Mouse (Mus musculus) lung, embryonic 14.5 days (tissue): Measurements from ENCODE around the gene Mosmo. TPM values are rescaled to one million over a fixed set of nuclear protein-coding genes. Genes with fewer than 3 reads are reported as not detected.

Source experiments
- ATAC-seq: fragments of 200-750 bp; cut with Nextera tagmentation; 2 replicates; pipeline ENCODE4 v1.8.0; 2017; ENCODE audit warnings: mild to moderate bottlenecking, moderate TSS enrichment, moderate library complexity; ENCODE audit not compliant: insufficient read depth
- DNase-seq: peaks from one replicate; pipeline ENCODE4 v3.0.0-alpha.2; 2015
- H3K27ac ChIP-seq: fragments of 300-500 bp; sonication (generic); 2 replicates; pipeline ENCODE4 v1.5.1; 2014; ENCODE audit warnings: low read depth, mild to moderate bottlenecking, moderate library complexity
- H3K27me3 ChIP-seq: fragments of 300-500 bp; sonication (generic); 2 replicates; pipeline ENCODE4 v1.6.1; 2014; ENCODE audit warnings: low read length, control low read depth; ENCODE audit not compliant: insufficient read depth
- H3K36me3 ChIP-seq: fragments of 300-500 bp; sonication (generic); 2 replicates; pipeline ENCODE4 v1.6.1; 2014; ENCODE audit warnings: control low read depth; ENCODE audit not compliant: insufficient read depth
- H3K4me1 ChIP-seq: fragments of 300-500 bp; sonication (generic); 2 replicates; pipeline ENCODE4 v1.6.1; 2014; ENCODE audit warnings: antibody characterized with exemption, control low read depth; ENCODE audit not compliant: insufficient read depth
- H3K4me2 ChIP-seq: fragments of 300-500 bp; sonication (generic); 2 replicates; pipeline ENCODE4 v1.6.1; 2014; ENCODE audit warnings: mild to moderate bottlenecking
- H3K4me3 ChIP-seq: fragments of 300-500 bp; sonication (generic); 2 replicates; pipeline ENCODE4 v1.5.1; 2014; ENCODE audit warnings: low read depth, low read length
- H3K9ac ChIP-seq: fragments of 300-500 bp; sonication (generic); 2 replicates; pipeline ENCODE4 v1.6.1; 2014
- H3K9me3 ChIP-seq: fragments of 300-500 bp; sonication (generic); 2 replicates; pipeline ENCODE4 v1.6.1; 2016; ENCODE audit warnings: low read depth, low read length, control low read depth
- CTCF ChIP-seq: IDR thresholded peaks from 2 replicates; pipeline ENCODE4 v1.5.1; 2016; ENCODE audit warnings: antibody characterized with exemption, low read depth
- WGBS: fragments of 180-500 bp; shearing (Covaris S2); extraction: QIAGEN DNeasy Blood & Tissue Kit; methylation state at CpG from one replicate; pipeline ENCODE4 v1.1.7; 2014; 5-methylcytosine and 5-hydroxymethylcytosine counted together
- polyA plus RNA-seq: library from polyadenylated mRNA; unstranded; fragments of >200 nt; fragmentation: Nextera tagmentation; extraction: Ambion mirVana; gene quantifications from 2 replicates; pipeline ENCODE4 v1.2.1, GENCODE M21; 2014

The Mosmo gene
- polyA plus RNA-seq, 1 experiment from 2014 or later = 15.3 TPM

GRCm38 (mm10) chr7:120722063-120722462 lies 44.6 kb downstream of the Mosmo start:
- Histone ChIP-seq H3K9ac (no peak overlapping the region), H3K9me3 (no peaks in the 10 kb centered on the region), H3K4me2 (no peak overlapping the region), H3K4me1 (no peaks in the 10 kb centered on the region), H3K27ac (no peak overlapping the region), H3K36me3 (0 out of 2 replicates have a peak, but pooled peaks cover 8% of the 10 kb centered on the region), H3K27me3 (no peaks in the 10 kb centered on the region), H3K4me3 (no peak overlapping the region)
- ATAC-seq = no peak
- no peak for TF ChIP-seq CTCF
- no peak for DNase-seq
- 85% methylated on average over 4 of the region's 4 CpGs for WGBS

GRCm38 (mm10) chr7:120722839-120723278 lies 45.4 kb downstream of the Mosmo start:
- 72% methylated on average over 8 of the region's 8 CpGs for WGBS
- Histone ChIP-seq H3K9me3 (no peaks in the 10 kb centered on the region), H3K4me2 (no peak overlapping the region), H3K27me3 (no peaks in the 10 kb centered on the region), H3K4me1 (no peaks in the 10 kb centered on the region), H3K9ac (no peak overlapping the region), H3K4me3 (no peak overlapping the region), H3K27ac (no peak overlapping the region), H3K36me3 (peaks cover 10% of the 10 kb centered on the region; the same call in 1 of the 2 replicates)
- DNase-seq = no peak
- TF ChIP-seq CTCF = no peak
- no peak for ATAC-seq

GRCm38 (mm10) chr7:120727581-120727980 lies 50.2 kb downstream of the Mosmo start:
- H3K9ac ChIP-seq = no peak overlapping the region
- TF ChIP-seq CTCF = peak; percentile 67
- no peaks in the 10 kb centered on the region for H3K9me3 ChIP-seq
- no peak; the same call in 1 of the 2 replicates for ATAC-seq
- 77% methylated on average over 3 of the region's 3 CpGs for WGBS
- no peak overlapping the region for H3K27ac ChIP-seq
- no peaks in the 10 kb centered on the region for H3K4me1 ChIP-seq
- peak; percentile 63 for DNase-seq
- H3K36me3 ChIP-seq = peaks cover 28% of the 10 kb centered on the region; the same call in 1 of the 2 replicates
- H3K4me3 ChIP-seq = no peak overlapping the region
- no peak overlapping the region for H3K4me2 ChIP-seq
- H3K27me3 ChIP-seq = no peaks in the 10 kb centered on the region

- DNase-seq = no peak
- Histone ChIP-seq H3K4me1 (no peaks in the 10 kb centered on the region), H3K9ac (no peak overlapping the region), H3K4me3 (no peak overlapping the region), H3K27ac (no peak overlapping the region), H3K4me2 (no peak overlapping the region), H3K36me3 (peaks cover 33% of the 10 kb centered on the region; the same call in 1 of the 2 replicates), H3K9me3 (no peaks in the 10 kb centered on the region), H3K27me3 (no peaks in the 10 kb centered on the region)
- TF ChIP-seq CTCF = no peak
- no peak for ATAC-seq
- 60% methylated on average over 5 of the region's 5 CpGs for WGBS
Measured at GRCm38 (mm10) chr7:120729635-120730034, 52.2 kb downstream of the Mosmo start.

- Histone ChIP-seq H3K4me1 (no peaks in the 10 kb centered on the region), H3K9ac (no peak overlapping the region), H3K27me3 (no peaks in the 10 kb centered on the region), H3K36me3 (peaks cover 24% of the 10 kb centered on the region; the same call in 1 of the 2 replicates), H3K27ac (no peak overlapping the region), H3K4me3 (no peak overlapping the region), H3K4me2 (no peak overlapping the region), H3K9me3 (no peaks in the 10 kb centered on the region)
- WGBS = 48% methylated on average over 7 of the region's 7 CpGs
- TF ChIP-seq CTCF = no peak
- ATAC-seq (peak; percentile 28; the same call in 1 of the 2 replicates), DNase-seq (peak; percentile 44)
Measured at GRCm38 (mm10) chr7:120732906-120733305, 55.5 kb downstream of the Mosmo start.

GRCm38 (mm10) chr7:120739018-120739417 lies 61.6 kb downstream of the Mosmo start, which contains the start of gene Vwa3a:
Gene Vwa3a, plus strand, starts transcription at chr7:120739318.
- Histone ChIP-seq H3K4me2 (no peak within 1 kb of the TSS), H3K27ac (no peak within 1 kb of the TSS), H3K9me3 (no peaks in the 10 kb centered on the region), H3K4me1 (0 out of 2 replicates have a peak, but pooled peaks cover 3% of the 10 kb centered on the region), H3K27me3 (no peaks in the 10 kb centered on the region), H3K4me3 (no peak within 1 kb of the TSS), H3K9ac (no peak within 1 kb of the TSS), H3K36me3 (peaks cover 6% of the 10 kb centered on the region; the same call in 1 of the 2 replicates)
- TF ChIP-seq CTCF = no peak
- DNase-seq (no peak), ATAC-seq (no peak)
- 56% methylated on average over 6 of the region's 6 CpGs for WGBS

- Histone ChIP-seq H3K27ac (no peak overlapping the region), H3K36me3 (0 out of 2 replicates have a peak, but pooled peaks cover 2% of the 10 kb centered on the region), H3K9ac (no peak overlapping the region), H3K27me3 (no peaks in the 10 kb centered on the region), H3K9me3 (no peaks in the 10 kb centered on the region), H3K4me1 (0 out of 2 replicates have a peak, but pooled peaks cover 3% of the 10 kb centered on the region), H3K4me3 (no peak overlapping the region), H3K4me2 (no peak overlapping the region)
- TF ChIP-seq CTCF = no peak
- peak; percentile 14 for DNase-seq
- ATAC-seq = peak; percentile 71; the same call in 1 of the 2 replicates
- 6% methylated on average over 5 of the region's 5 CpGs for WGBS
Measured at GRCm38 (mm10) chr7:120739558-120740101, 62.2 kb downstream of the Mosmo start.
